Mouse (Mus musculus) activated CD4-positive, CD25-positive, alpha-beta regulatory T cell, adult 4 months (primary cell): ENCODE results near the gene Lin37. TPM values are rescaled to one million over a fixed set of nuclear protein-coding genes. Genes with fewer than 3 reads are reported as not detected.

ENCODE experiments used
- polyA plus RNA-seq, 2 experiments: library from polyadenylated mRNA; unstranded; fragments of 100-300 nt; shearing (Covaris generic); gene quantifications; one replicate each; pipeline ENCODE4 v1.2.1; 2017

The Lin37 gene
- polyA plus RNA-seq, 2 experiments from 2014 or later = 93.6 to 106 TPM

Other genes with a start within 250 kb of the Lin37 start
- 1 to 10 TPM; 2.9 to 6.4 TPM for gene Syne4, start 245.0 kb downstream of the Lin37 start, polyA plus RNA-seq
- gene E130208F15Rik, start 238.1 kb downstream of the Lin37 start, polyA plus RNA-seq = not detected
- 1 to 10 TPM; 4.2 to 8.5 TPM for gene Sdhaf1, start 235.9 kb downstream of the Lin37 start, polyA plus RNA-seq
- not detected for gene Lrfn3, start 197.1 kb downstream of the Lin37 start, polyA plus RNA-seq
- 1 to 10 TPM in 1 of 2 experiments, not detected in 1; 8.1 TPM for gene Tyrobp, start 146.1 kb downstream of the Lin37 start, polyA plus RNA-seq
- gene Hcst, start 140.0 kb downstream of the Lin37 start, polyA plus RNA-seq = 100 to 1,000 TPM; 433 to 632 TPM
- 10 to 100 TPM; 36.5 to 41.2 TPM for gene Nfkbid, start 138.1 kb downstream of the Lin37 start, polyA plus RNA-seq
- 1 to 10 TPM; 3.0 to 4.3 TPM for gene Aplp1, start 114.3 kb downstream of the Lin37 start, polyA plus RNA-seq
- gene Kirrel2, start 102.1 kb downstream of the Lin37 start, polyA plus RNA-seq = not detected
- under 1 TPM in 1 of 2 experiments, not detected in 1; 0.24 TPM for gene Nphs1, start 101.5 kb downstream of the Lin37 start, polyA plus RNA-seq
- not detected for gene Prodh2, start 66.2 kb downstream of the Lin37 start, polyA plus RNA-seq
- gene Arhgap33, start 24.8 kb downstream of the Lin37 start, polyA plus RNA-seq = 1 to 10 TPM; 1.0 to 1.1 TPM
- gene Hspb6, start 7.7 kb downstream of the Lin37 start, polyA plus RNA-seq = 1 to 10 TPM; 1.8 to 2.5 TPM
- gene Proser3, start 7.5 kb downstream of the Lin37 start, polyA plus RNA-seq = 1 to 10 TPM; 2.5 to 4.8 TPM
- gene U2af1l4, start 3.5 kb upstream of the Lin37 start, polyA plus RNA-seq = 10 to 100 TPM; 55.1 to 58.9 TPM
- 10 to 100 TPM; 57.9 to 60.0 TPM for gene Gm49396, start 3.5 kb upstream of the Lin37 start, polyA plus RNA-seq
- 100 to 1,000 TPM; 279 to 335 TPM for gene Psenen, start 3.8 kb upstream of the Lin37 start, polyA plus RNA-seq
- 100 to 1,000 TPM; 162 to 234 TPM for gene Igflr1, start 5.6 kb upstream of the Lin37 start, polyA plus RNA-seq
- gene Kmt2b, start 28.9 kb upstream of the Lin37 start, polyA plus RNA-seq = 10 to 100 TPM; 14.9 to 16.9 TPM
- 10 to 100 TPM; 15.8 to 19.7 TPM for gene Zbtb32, start 39.1 kb upstream of the Lin37 start, polyA plus RNA-seq
- 1 to 10 TPM; 2.2 to 3.3 TPM for gene Upk1a, start 53.0 kb upstream of the Lin37 start, polyA plus RNA-seq
- 100 to 1,000 TPM; 421 to 746 TPM for gene Cox6b1, start 66.3 kb upstream of the Lin37 start, polyA plus RNA-seq
- gene Etv2, start 76.0 kb upstream of the Lin37 start, polyA plus RNA-seq = not detected
- 10 to 100 TPM; 25.6 to 37.9 TPM for gene Rbm42, start 90.5 kb upstream of the Lin37 start, polyA plus RNA-seq
- 10 to 100 TPM; 20.0 to 20.4 TPM for gene Haus5, start 105.2 kb upstream of the Lin37 start, polyA plus RNA-seq
- gene Pmis2, start 111.8 kb upstream of the Lin37 start, polyA plus RNA-seq = not detected
- gene 2200002J24Rik, start 139.1 kb upstream of the Lin37 start, polyA plus RNA-seq = not detected
- gene Atp4a, start 152.4 kb upstream of the Lin37 start, polyA plus RNA-seq = not detected
- gene Tmem147, start 169.7 kb upstream of the Lin37 start, polyA plus RNA-seq = 10 to 100 TPM; 46.6 to 48.1 TPM
- not detected for gene Gapdhs, start 183.8 kb upstream of the Lin37 start, polyA plus RNA-seq
- gene Sbsn, start 191.6 kb upstream of the Lin37 start, polyA plus RNA-seq = under 1 TPM in 1 of 2 experiments, not detected in 1; 0.69 TPM
- gene Dmkn, start 203.9 kb upstream of the Lin37 start, polyA plus RNA-seq = under 1 TPM in 1 of 2 experiments, not detected in 1; 0.17 TPM
- not detected for gene Krtdap, start 228.1 kb upstream of the Lin37 start, polyA plus RNA-seq